Mouse (Mus musculus): ENCODE data around the gene Il17re. TPM values are rescaled to one million over a fixed set of nuclear protein-coding genes. Genes with fewer than 3 reads are reported as not detected.
A peak's percentile ranks its signal among the peaks of the same experiment; 100 is the strongest.

Gene Il17re
- polyA plus RNA-seq, 1 experiment from 2014 or later, result 0.36 TPM

DNA sequence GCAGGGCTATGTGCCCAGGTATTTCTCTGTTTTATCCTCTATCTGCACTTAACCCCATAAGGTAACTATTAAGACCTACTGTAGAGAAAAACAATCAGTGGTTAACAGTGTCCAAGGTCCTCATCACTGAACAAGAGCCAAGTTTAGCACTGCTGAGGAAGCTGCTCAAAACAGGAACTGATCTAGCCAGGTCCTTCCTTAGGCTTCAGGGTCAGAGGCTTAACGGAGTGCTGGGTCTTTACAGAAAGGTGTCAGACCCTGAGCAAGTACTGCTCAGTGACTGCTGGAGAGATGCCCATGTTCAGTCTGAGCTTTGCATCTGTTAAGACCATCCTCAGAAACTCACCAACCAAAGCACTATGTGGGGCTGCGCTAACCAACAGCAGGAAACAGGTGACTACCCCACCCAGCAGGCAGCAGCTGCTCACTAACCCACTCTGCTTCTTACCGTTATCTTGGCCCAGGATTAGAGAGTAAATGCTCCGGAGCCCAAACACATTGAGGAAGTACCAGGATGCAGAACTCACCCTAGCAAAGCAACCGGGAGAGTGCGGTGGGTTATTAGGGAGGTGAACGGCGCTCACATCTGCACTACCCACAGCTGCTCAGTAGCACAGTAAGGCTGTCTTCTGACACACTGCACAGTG, 59.3 kb downstream of the Il17re start:
- no peaks in the 10 kb centered on the region for H3K4me1 ChIP-seq
- no peak overlapping the region for H3K4me2 ChIP-seq
- peaks cover 99% of the 10 kb centered on the region for H3K36me3 ChIP-seq
- H3K27ac ChIP-seq, result no peak overlapping the region
- no peak overlapping the region for H3K4me3 ChIP-seq
- no peak overlapping the region for H3K9ac ChIP-seq
- 65% methylated on average over 8 of the region's 8 CpGs for WGBS (ENCODE audit: insufficient replicate concordance)
- no peaks in the 10 kb centered on the region for H3K9me3 ChIP-seq (replicated peaks)
- no peaks in the 10 kb centered on the region for H3K27me3 ChIP-seq (replicated peaks)
- 0 out of 2 replicates have a peak, but pooled peaks have one; percentile 18 for ATAC-seq

Small RNA genes lying within 50 kb of the gene (microRNA-seq; reads per million reads assigned to microRNA genes)
- not detected for gene Gm24387

Other genes with a start within 250 kb of the Il17re start
- 24.8 and 26.5 TPM in 2 replicates for gene Mtmr14, start 220.6 kb upstream of the Il17re start, polyA plus RNA-seq (2016; fragmentation: Nextera tagmentation; extraction: Ambion mirVana)
- 0.02 TPM in 1 of 2 replicates, not detected in the other for gene Cpne9, start 176.2 kb upstream of the Il17re start, polyA plus RNA-seq (2016; fragmentation: Nextera tagmentation; extraction: Ambion mirVana)
- 15.8 and 16.0 TPM in 2 replicates for gene Brpf1, start 151.3 kb upstream of the Il17re start, polyA plus RNA-seq (2016; fragmentation: Nextera tagmentation; extraction: Ambion mirVana)
- 8.7 and 9.1 TPM in 2 replicates for gene Ogg1, start 131.5 kb upstream of the Il17re start, polyA plus RNA-seq (2016; fragmentation: Nextera tagmentation; extraction: Ambion mirVana)
- gene Camk1, start 114.5 kb upstream of the Il17re start, polyA plus RNA-seq (2016; fragmentation: Nextera tagmentation; extraction: Ambion mirVana), result 31.5 TPM in 2 replicates
- 29.2 and 33.3 TPM in 2 replicates for gene Tada3, start 80.6 kb upstream of the Il17re start, polyA plus RNA-seq (2016; fragmentation: Nextera tagmentation; extraction: Ambion mirVana)
- 275 and 294 TPM in 2 replicates for gene Arpc4, start 80.4 kb upstream of the Il17re start, polyA plus RNA-seq (2016; fragmentation: Nextera tagmentation; extraction: Ambion mirVana)
- 1.1 and 1.3 TPM in 2 replicates for gene Ttll3, start 69.2 kb upstream of the Il17re start, polyA plus RNA-seq (2016; fragmentation: Nextera tagmentation; extraction: Ambion mirVana)
- 19.8 and 22.2 TPM in 2 replicates for gene Rpusd3, start 39.1 kb upstream of the Il17re start, polyA plus RNA-seq (2016; fragmentation: Nextera tagmentation; extraction: Ambion mirVana)
- gene Cidec, start 22.7 kb upstream of the Il17re start, polyA plus RNA-seq (2016; fragmentation: Nextera tagmentation; extraction: Ambion mirVana), result not detected in 2 replicates
- gene Jagn1, start 15.9 kb upstream of the Il17re start, polyA plus RNA-seq (2016; fragmentation: Nextera tagmentation; extraction: Ambion mirVana), result 56.0 and 57.1 TPM in 2 replicates
- gene Il17rc, start 12.9 kb downstream of the Il17re start, polyA plus RNA-seq (2016; fragmentation: Nextera tagmentation; extraction: Ambion mirVana), result 4.7 and 5.1 TPM in 2 replicates
- 9.6 and 10.9 TPM in 2 replicates for gene Creld1, start 24.8 kb downstream of the Il17re start, polyA plus RNA-seq (2016; fragmentation: Nextera tagmentation; extraction: Ambion mirVana)
- 0.08 and 0.11 TPM in 2 replicates for gene Prrt3, start 43.4 kb downstream of the Il17re start, polyA plus RNA-seq (2016; fragmentation: Nextera tagmentation; extraction: Ambion mirVana)
- 55.8 and 56.5 TPM in 2 replicates for gene Emc3, start 73.2 kb downstream of the Il17re start, polyA plus RNA-seq (2016; fragmentation: Nextera tagmentation; extraction: Ambion mirVana)
- 13.8 and 16.4 TPM in 2 replicates for gene Fancd2, start 73.2 kb downstream of the Il17re start, polyA plus RNA-seq (2016; fragmentation: Nextera tagmentation; extraction: Ambion mirVana)
- 0.10 and 0.11 TPM in 2 replicates for gene Fancd2os, start 142.2 kb downstream of the Il17re start, polyA plus RNA-seq (2016; fragmentation: Nextera tagmentation; extraction: Ambion mirVana)
- 106 and 109 TPM in 2 replicates for gene Brk1, start 146.3 kb downstream of the Il17re start, polyA plus RNA-seq (2016; fragmentation: Nextera tagmentation; extraction: Ambion mirVana)
- gene Vhl, start 165.5 kb downstream of the Il17re start, polyA plus RNA-seq (2016; fragmentation: Nextera tagmentation; extraction: Ambion mirVana), result 13.9 and 14.8 TPM in 2 replicates
- 17.2 and 17.9 TPM in 2 replicates for gene Irak2, start 180.0 kb downstream of the Il17re start, polyA plus RNA-seq (2016; fragmentation: Nextera tagmentation; extraction: Ambion mirVana)
- gene Tatdn2, start 238.6 kb downstream of the Il17re start, polyA plus RNA-seq (2016; fragmentation: Nextera tagmentation; extraction: Ambion mirVana), result 1.3 TPM in 2 replicates